In genomic region chr14:8063835-8064785, GRCm38 (mm10) we compare ENCODE assay signal across 12 mouse cellular contexts. TPM values are rescaled to one million over a fixed set of nuclear protein-coding genes. Genes with fewer than 3 reads are reported as not detected.
DNase-seq lines count a peak whose midpoint lies in the region; ATAC-seq and TF ChIP-seq lines count a peak whose summit lies in the region.
"Had no signal": no experiment of that assay in that cellular context is flagged by ENCODE, and none has a peak within 500 bp of the region (broad histone marks: within the 10 kb centered on the region; RNA-seq: fewer than 3 reads in every experiment).

No protein-coding gene starts in this region.

- no peak overlapping the region for H3K4me2 ChIP-seq in hindbrain, postnatal 0 days (ENCODE audit: low read depth, low read length)
- H3K4me2 ChIP-seq in hindbrain, embryonic 16.5 days (ENCODE audit: low read length) = no peak overlapping the region
- H3K4me2 ChIP-seq in limb, embryonic 14.5 days (replicated peaks; ENCODE audit: low read depth, low read length, severe bottlenecking) = no peak overlapping the region
- H3K4me2 ChIP-seq in forebrain, embryonic 16.5 days (ENCODE audit: low read length) = no peak overlapping the region
- H3K4me2 ChIP-seq: embryonic facial prominence, embryonic 15.5 days; intestine, embryonic 15.5 days had no signal

- WGBS in hindbrain, postnatal 0 days = 76% methylated on average over 8 of the region's 8 CpGs
- WGBS in hindbrain, embryonic 16.5 days = 82% methylated on average over 8 of the region's 8 CpGs
- WGBS in limb, embryonic 14.5 days = 86% methylated on average over 8 of the region's 8 CpGs
- 89% methylated on average over 8 of the region's 8 CpGs for WGBS in forebrain, embryonic 16.5 days

- H3K9me3 ChIP-seq in hindbrain, postnatal 0 days (ENCODE audit: low read length) = no peaks in the 10 kb centered on the region
- no peaks in the 10 kb centered on the region for H3K9me3 ChIP-seq in hindbrain, embryonic 16.5 days (ENCODE audit: control insufficient read depth, low read length)
- H3K9me3 ChIP-seq in limb, embryonic 14.5 days (ENCODE audit: control insufficient read depth, low read length) = no peaks in the 10 kb centered on the region
- H3K9me3 ChIP-seq in forebrain, embryonic 16.5 days (ENCODE audit: control insufficient read depth, low read length) = no peaks in the 10 kb centered on the region
- H3K9me3 ChIP-seq: embryonic facial prominence, embryonic 15.5 days; intestine, embryonic 15.5 days had no signal

- no peaks in the 10 kb centered on the region for H3K4me1 ChIP-seq in hindbrain, postnatal 0 days (ENCODE audit: insufficient read depth, low read length)
- peaks cover 2% of the 10 kb centered on the region; the same call in 1 of the 2 replicates for H3K4me1 ChIP-seq in hindbrain, embryonic 16.5 days (ENCODE audit: control insufficient read depth, insufficient read depth, low read depth, low read length)
- H3K4me1 ChIP-seq in limb, embryonic 14.5 days (ENCODE audit: control insufficient read depth, insufficient read depth, low read length) = peaks cover 7% of the 10 kb centered on the region; the same call in 1 of the 2 replicates
- peaks cover 5% of the 10 kb centered on the region for H3K4me1 ChIP-seq in forebrain, embryonic 16.5 days (replicated peaks; ENCODE audit: control insufficient read depth, insufficient read depth, low read length)

- no peak for TF ChIP-seq POLR2A in limb, embryonic 14.5 days (IDR thresholded peaks at IDR 0.05; ENCODE audit: borderline replicate concordance, extremely low read depth, insufficient read depth, insufficient read length)

- H3K36me3 ChIP-seq in hindbrain, postnatal 0 days (ENCODE audit: insufficient read depth, low read length) = no peaks in the 10 kb centered on the region
- no peaks in the 10 kb centered on the region for H3K36me3 ChIP-seq in hindbrain, embryonic 16.5 days (ENCODE audit: control insufficient read depth, insufficient read depth, low read length)
- no peaks in the 10 kb centered on the region for H3K36me3 ChIP-seq in limb, embryonic 14.5 days (ENCODE audit: control insufficient read depth, insufficient read depth, low read length)
- H3K36me3 ChIP-seq in forebrain, embryonic 16.5 days (ENCODE audit: control insufficient read depth, insufficient read depth) = no peaks in the 10 kb centered on the region
- H3K36me3 ChIP-seq: embryonic facial prominence, embryonic 15.5 days; intestine, embryonic 15.5 days had no signal

- no peak for ATAC-seq in hindbrain, postnatal 0 days
- no peak for ATAC-seq in hindbrain, embryonic 16.5 days
- ATAC-seq in limb, embryonic 14.5 days (ENCODE audit: low FRiP score, low read depth) = no peak
- ATAC-seq in forebrain, embryonic 16.5 days = no peak
- ATAC-seq: intestine, embryonic 15.5 days had no signal

- no peak overlapping the region for H3K4me3 ChIP-seq in hindbrain, postnatal 0 days (ENCODE audit: low read length)
- no peak overlapping the region for H3K4me3 ChIP-seq in hindbrain, embryonic 16.5 days (ENCODE audit: low read length)
- no peak overlapping the region for H3K4me3 ChIP-seq in limb, embryonic 14.5 days (replicated peaks; ENCODE audit: low read length)
- H3K4me3 ChIP-seq in forebrain, embryonic 16.5 days (replicated peaks; ENCODE audit: low read length) = no peak overlapping the region
- H3K4me3 ChIP-seq: embryonic facial prominence, embryonic 15.5 days; intestine, embryonic 15.5 days had no signal

- no peak overlapping the region for H3K9ac ChIP-seq in hindbrain, postnatal 0 days (replicated peaks; ENCODE audit: low read length)
- no peak overlapping the region for H3K9ac ChIP-seq in hindbrain, embryonic 16.5 days (ENCODE audit: low read depth, low read length)
- no peak overlapping the region for H3K9ac ChIP-seq in limb, embryonic 14.5 days (ENCODE audit: low read depth, low read length, severe bottlenecking)
- H3K9ac ChIP-seq in forebrain, embryonic 16.5 days (replicated peaks; ENCODE audit: low read depth, low read length) = no peak overlapping the region
- H3K9ac ChIP-seq: embryonic facial prominence, embryonic 15.5 days; intestine, embryonic 15.5 days had no signal

- TF ChIP-seq CTCF in hindbrain, postnatal 0 days (IDR thresholded peaks at IDR 0.05; ENCODE audit: low read depth) = no peak

- H3K27me3 ChIP-seq in hindbrain, postnatal 0 days (ENCODE audit: insufficient read depth, low read length) = no peaks in the 10 kb centered on the region
- H3K27me3 ChIP-seq in hindbrain, embryonic 16.5 days (replicated peaks; ENCODE audit: control insufficient read depth, insufficient read depth, low read length) = no peaks in the 10 kb centered on the region
- H3K27me3 ChIP-seq in limb, embryonic 14.5 days (ENCODE audit: control insufficient read depth, insufficient read depth, low read length) = no peaks in the 10 kb centered on the region
- no peaks in the 10 kb centered on the region for H3K27me3 ChIP-seq in forebrain, embryonic 16.5 days (replicated peaks; ENCODE audit: control insufficient read depth, insufficient read depth, low read length)
- H3K27me3 ChIP-seq: embryonic facial prominence, embryonic 15.5 days; intestine, embryonic 15.5 days had no signal

- peak overlapping the region; percentile 64; the same call in 1 of the 2 replicates for H3K27ac ChIP-seq in hindbrain, postnatal 0 days
- H3K27ac ChIP-seq in hindbrain, embryonic 16.5 days (ENCODE audit: low read depth, low read length) = no peak overlapping the region
- 0 out of 2 replicates have a peak overlapping the region, but pooled peaks have one; percentile 5 for H3K27ac ChIP-seq in limb, embryonic 14.5 days (replicated peaks; ENCODE audit: low read depth, low read length)
- H3K27ac ChIP-seq in forebrain, embryonic 16.5 days (ENCODE audit: low read length) = no peak overlapping the region
- H3K27ac ChIP-seq: embryonic facial prominence, embryonic 15.5 days; intestine, embryonic 15.5 days had no signal

- peak; percentile 16 for DNase-seq in hindbrain, postnatal 0 days (ENCODE audit: low spot score)
- peak; percentile 2 for DNase-seq in thymus, postnatal 4 days
- no peak for DNase-seq in thymus, postnatal 14 days
- DNase-seq in limb, embryonic 14.5 days (ENCODE audit: low spot score) = no peak
- DNase-seq in ovary, postnatal 36 days (ENCODE audit: low spot score) = no peak
- DNase-seq: heart, postnatal 10 days; kidney, postnatal 25 days; lung, adult 18-20 months had no signal

RNA-seq across cellular contexts. Expression of gene Rpp14, which starts 16.1 kb away (rescaled TPM):
- total RNA-seq in hindbrain, postnatal 0 days (2014; rRNA removed) = 16.1 and 18.9 TPM in 2 replicates
- polyA plus RNA-seq in hindbrain, postnatal 0 days (2015; fragmentation: Nextera tagmentation; extraction: Ambion mirVana) = 36.2 and 45.3 TPM in 2 replicates
- polyA plus RNA-seq in hindbrain, embryonic 16.5 days (2015; fragmentation: Nextera tagmentation; extraction: Ambion mirVana) = 50.1 and 50.8 TPM in 2 replicates
- 17.3 and 20.7 TPM in 2 replicates for polyA plus RNA-seq in limb, embryonic 14.5 days (2012; rRNA removed)
- 49.2 and 50.7 TPM in 2 replicates for polyA plus RNA-seq in limb, embryonic 14.5 days (2014; fragmentation: Nextera tagmentation; extraction: Ambion mirVana)
- 59.5 and 70.2 TPM in 2 replicates for polyA plus RNA-seq in forebrain, embryonic 16.5 days (2015; fragmentation: Nextera tagmentation; extraction: Ambion mirVana)

RNA-seq across cellular contexts. Expression of gene Pxk, which starts 33.9 kb away (rescaled TPM):
- 24.5 and 36.3 TPM in 2 replicates for total RNA-seq in hindbrain, postnatal 0 days (2014; rRNA removed)
- 55.5 and 57.4 TPM in 2 replicates for polyA plus RNA-seq in hindbrain, postnatal 0 days (2015; fragmentation: Nextera tagmentation; extraction: Ambion mirVana)
- polyA plus RNA-seq in hindbrain, embryonic 16.5 days (2015; fragmentation: Nextera tagmentation; extraction: Ambion mirVana) = 67.9 and 70.4 TPM in 2 replicates
- polyA plus RNA-seq in limb, embryonic 14.5 days (2012; rRNA removed) = 35.2 and 36.4 TPM in 2 replicates
- polyA plus RNA-seq in limb, embryonic 14.5 days (2014; fragmentation: Nextera tagmentation; extraction: Ambion mirVana) = 35.4 and 37.3 TPM in 2 replicates
- polyA plus RNA-seq in forebrain, embryonic 16.5 days (2015; fragmentation: Nextera tagmentation; extraction: Ambion mirVana) = 51.2 and 63.0 TPM in 2 replicates

Comparison
In these comparisons a context has a peak if more than half of its experiments do, and no peak if none do; other contexts are left out.
1. DNase-seq: peak in hindbrain, postnatal 0 days (single experiment) and thymus, postnatal 4 days (single experiment); none in thymus, postnatal 14 days (single experiment), limb, embryonic 14.5 days (single experiment) and ovary, postnatal 36 days (single experiment).
2. H3K27ac ChIP-seq: peak in hindbrain, postnatal 0 days (single experiment) and limb, embryonic 14.5 days (single experiment); none in hindbrain, embryonic 16.5 days (single experiment) and forebrain, embryonic 16.5 days (single experiment).